Mouse (Mus musculus) small intestine, adult 2 months (tissue): ENCODE data around the gene Sept9. TPM values are rescaled to one million over a fixed set of nuclear protein-coding genes. Genes with fewer than 3 reads are reported as not detected.
"Not testable (repeated sequence)": the region's sequence is repeated elsewhere in the genome, so short reads cannot be mapped to it uniquely, and the experiment has no call there.

Experiments used
- H3K27ac ChIP-seq: fragments of 200-500 bp; 2 replicates; pipeline ENCODE4 v1.5.1; 2012; ENCODE audit warnings: low read depth, low read length, control low read depth, inconsistent platforms; ENCODE audit not compliant: insufficient read depth
- H3K27me3 ChIP-seq: fragments of 200-500 bp; 2 replicates; pipeline ENCODE4 v1.6.1; 2012; ENCODE audit warnings: mild to moderate bottlenecking, moderate library complexity, low read length, inconsistent platforms; ENCODE audit not compliant: control insufficient read depth, insufficient read depth
- H3K36me3 ChIP-seq: fragments of 200-500 bp; 2 replicates; pipeline ENCODE4 v1.6.1; 2012; ENCODE audit warnings: mild to moderate bottlenecking, low read length, control low read depth, inconsistent platforms; ENCODE audit not compliant: control insufficient read depth, insufficient read depth
- H3K4me1 ChIP-seq: fragments of 200-500 bp; 2 replicates; pipeline ENCODE4 v1.6.1; 2012; ENCODE audit warnings: low read length, inconsistent platforms, mixed read lengths; ENCODE audit not compliant: control insufficient read depth, insufficient read depth, insufficient read length
- H3K4me3 ChIP-seq: fragments of 200-500 bp; 2 replicates; pipeline ENCODE4 v1.5.1; 2012; ENCODE audit warnings: low read depth, mild to moderate bottlenecking, control low read depth, inconsistent platforms, low read length, moderate library complexity
- CTCF ChIP-seq: fragments of 200-500 bp; IDR thresholded peaks from 2 replicates; pipeline ENCODE4 v1.5.1; 2012; ENCODE audit warnings: low read depth, mild to moderate bottlenecking, control low read depth, inconsistent platforms, low read length, moderate library complexity, mixed read lengths; ENCODE audit not compliant: insufficient replicate concordance, insufficient read length; ENCODE audit errors: extremely low read depth
- POLR2A ChIP-seq: fragments of 200-500 bp; IDR thresholded peaks from 2 replicates; pipeline ENCODE4 v1.6.1; 2012; ENCODE audit warnings: low read depth, mild to moderate bottlenecking, control low read depth, inconsistent platforms, low read length, moderate library complexity
- WGBS: fragments of 180-500 bp; shearing (Covaris S2); methylation state at CpG from one replicate; pipeline ENCODE4 v1.1.7; 2018; 5-methylcytosine and 5-hydroxymethylcytosine counted together
- polyA plus RNA-seq: library from polyadenylated mRNA; depleted of rRNA; stranded (reverse); fragments of >200 nt; gene quantifications from 2 replicates; pipeline ENCODE4 v1.2.3, GENCODE M21; 2012

Sept9 gene
- polyA plus RNA-seq, 1 experiment, result 31.0 TPM

DNA sequence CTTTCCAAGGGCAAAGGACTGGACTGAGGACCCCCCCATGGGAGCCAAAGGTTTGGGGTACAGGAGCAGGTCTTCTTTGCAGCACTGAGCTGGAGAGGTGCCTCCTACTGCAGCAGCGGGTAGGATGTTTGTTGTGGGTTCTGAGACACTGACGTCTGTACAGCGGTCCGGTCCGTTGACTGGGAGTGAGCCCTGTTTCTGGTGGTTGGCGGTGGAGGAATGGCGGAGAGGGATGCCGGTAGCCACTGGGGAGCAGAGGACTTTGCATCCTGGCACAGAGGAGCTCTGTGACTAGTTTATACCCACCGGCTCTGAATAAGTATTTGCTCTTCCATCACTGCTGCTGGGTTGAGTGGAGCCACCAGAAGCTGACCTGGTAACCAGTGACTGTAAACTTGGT, 138.3 kb downstream of the Sept9 start:
- TF ChIP-seq CTCF (no peak), POLR2A (no peak)
- 60% methylated on average over 9 of the region's 9 CpGs for WGBS
- peaks cover 2% of the 10 kb centered on the region; the same call in 1 of the 2 replicates for H3K36me3 ChIP-seq
- H3K27me3 ChIP-seq, result no peaks in the 10 kb centered on the region
- 0 out of 2 replicates have a peak overlapping the region, but pooled peaks have one; percentile 13 for H3K27ac ChIP-seq
- peaks cover 56% of the 10 kb centered on the region for H3K4me1 ChIP-seq
- H3K4me3 ChIP-seq, result no peak overlapping the region

- Histone ChIP-seq H3K27ac (0 out of 2 replicates have a peak overlapping the region, but pooled peaks have one; percentile 38), H3K36me3 (peaks cover 2% of the 10 kb centered on the region; the same call in 1 of the 2 replicates), H3K4me3 (no peak overlapping the region), H3K4me1 (peaks cover 50% of the 10 kb centered on the region), H3K27me3 (no peaks in the 10 kb centered on the region)
- no peak for TF ChIP-seq POLR2A
- no peak for TF ChIP-seq CTCF
- 6% methylated on average over 8 of the region's 8 CpGs for WGBS
Measured at GRCm38 (mm10) chr11:117338503-117338902, 139.0 kb downstream of the Sept9 start.

DNA sequence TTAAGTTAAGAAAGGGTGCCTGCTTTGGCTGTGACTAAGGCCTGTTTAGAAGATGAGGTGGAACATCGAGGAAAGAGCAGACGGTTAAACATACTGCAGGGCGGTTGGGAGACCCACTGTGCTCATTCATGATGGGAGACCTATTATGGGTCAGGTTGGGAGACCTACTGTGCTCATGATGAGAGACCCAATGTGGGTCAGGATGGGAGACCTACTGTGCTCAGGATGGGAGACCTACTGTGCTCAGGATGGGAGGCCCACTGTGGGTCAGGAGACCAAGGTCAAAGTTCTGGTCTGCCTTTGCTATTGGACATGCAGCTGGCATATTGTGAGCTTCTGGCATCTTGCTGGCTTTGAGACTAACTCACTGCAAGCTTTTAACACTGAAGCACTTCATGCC, 139.6 kb downstream of the Sept9 start:
- 51% methylated on average over 3 of the region's 3 CpGs for WGBS
- peaks cover 2% of the 10 kb centered on the region; the same call in 1 of the 2 replicates for H3K36me3 ChIP-seq
- no peaks in the 10 kb centered on the region for H3K27me3 ChIP-seq
- H3K27ac ChIP-seq, result no peak overlapping the region
- no peak for TF ChIP-seq CTCF
- no peak for TF ChIP-seq POLR2A
- H3K4me1 ChIP-seq, result peaks cover 51% of the 10 kb centered on the region
- H3K4me3 ChIP-seq, result no peak overlapping the region

GRCm38 (mm10) chr11:117341218-117341617, 141.8 kb downstream of the Sept9 start:
- Histone ChIP-seq H3K27me3 (no peaks in the 10 kb centered on the region), H3K27ac (no peak overlapping the region), H3K4me3 (no peak overlapping the region), H3K36me3 (peaks cover 2% of the 10 kb centered on the region; the same call in 1 of the 2 replicates), H3K4me1 (peaks cover 49% of the 10 kb centered on the region)
- WGBS, result 90% methylated on average over 7 of the region's 7 CpGs
- TF ChIP-seq CTCF (no peak), POLR2A (no peak)

- peaks cover 44% of the 10 kb centered on the region for H3K4me1 ChIP-seq
- H3K27me3 ChIP-seq, result no peaks in the 10 kb centered on the region
- WGBS, result 82% methylated on average over 7 of the region's 7 CpGs
- H3K27ac ChIP-seq, result no peak overlapping the region
- TF ChIP-seq CTCF, result no peak
- no peak for TF ChIP-seq POLR2A
- H3K4me3 ChIP-seq, result no peak overlapping the region
- H3K36me3 ChIP-seq, result peaks cover 2% of the 10 kb centered on the region; the same call in 1 of the 2 replicates
Measured at GRCm38 (mm10) chr11:117342076-117342475, 142.6 kb downstream of the Sept9 start.

DNA sequence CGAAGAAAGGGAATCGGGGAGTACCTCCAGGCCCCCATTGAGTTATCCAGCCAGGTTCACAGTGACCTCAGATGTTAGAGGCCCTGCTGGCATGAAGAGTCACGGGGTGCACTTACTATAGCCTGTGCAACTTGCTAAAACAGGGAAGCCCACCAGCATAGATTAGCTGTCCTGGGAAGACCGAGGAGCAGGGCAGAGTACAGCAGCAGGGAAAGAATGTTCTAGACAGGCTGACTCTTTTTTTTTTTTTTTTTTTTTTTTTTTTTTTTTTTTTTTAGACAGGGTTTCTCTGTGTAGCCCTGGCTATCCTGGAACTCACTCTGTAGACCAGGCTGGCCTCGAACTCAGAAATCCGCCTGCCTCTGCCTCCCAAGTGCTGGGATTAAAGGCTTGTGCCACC, 143.0 kb downstream of the Sept9 start:
- not testable (repeated sequence) for H3K4me3 ChIP-seq, H3K27ac ChIP-seq, H3K36me3 ChIP-seq, H3K27me3 ChIP-seq
- WGBS, result 90% methylated on average over 6 of the region's 6 CpGs
- peaks cover 45% of the 10 kb centered on the region for H3K4me1 ChIP-seq

GRCm38 (mm10) chr11:117343800-117344199, 144.3 kb downstream of the Sept9 start:
- Histone ChIP-seq H3K27me3 (no peaks in the 10 kb centered on the region), H3K27ac (no peak overlapping the region), H3K4me1 (peaks cover 39% of the 10 kb centered on the region), H3K36me3 (peaks cover 2% of the 10 kb centered on the region; the same call in 1 of the 2 replicates), H3K4me3 (no peak overlapping the region)
- TF ChIP-seq POLR2A, result no peak
- no peak for TF ChIP-seq CTCF
- 88% methylated on average over 5 of the region's 5 CpGs for WGBS
